Mouse (Mus musculus) hindbrain, embryonic 15.5 days (tissue): ENCODE measurements at regions not wholly inside any gene's neighbourhood (a gene's known extent, or its start where the extent isn't known, plus 50 kb on each side); places are given as distances from the start of the nearest gene placed in this dataset.

Experiments
- ATAC-seq: fragments of 200-750 bp; cut with Nextera tagmentation; 2 replicates; pipeline ENCODE4 v1.8.0; 2017; ENCODE audit warnings: low read depth, moderate number of reproducible peaks, moderate TSS enrichment; ENCODE audit not compliant: low FRiP score
- H3K27ac ChIP-seq: fragments of 300-500 bp; sonication (generic); replicated peaks from 2 replicates; pipeline ENCODE4 v1.5.1; 2015; ENCODE audit warnings: mild to moderate bottlenecking, inconsistent platforms
- H3K27me3 ChIP-seq: fragments of 300-500 bp; sonication (generic); 2 replicates; pipeline ENCODE4 v1.6.1; 2015; ENCODE audit warnings: control low read depth, inconsistent platforms
- H3K36me3 ChIP-seq: fragments of 300-500 bp; sonication (generic); 2 replicates; pipeline ENCODE4 v1.6.1; 2015; ENCODE audit warnings: control low read depth, inconsistent platforms
- H3K4me1 ChIP-seq: fragments of 300-500 bp; sonication (generic); replicated peaks from 2 replicates; pipeline ENCODE4 v1.6.1; 2015; ENCODE audit warnings: control low read depth, inconsistent platforms
- H3K4me2 ChIP-seq: fragments of 300-500 bp; sonication (generic); 2 replicates; pipeline ENCODE4 v1.6.1; 2015; ENCODE audit warnings: moderate library complexity, mild to moderate bottlenecking, inconsistent platforms
- H3K4me3 ChIP-seq: fragments of 300-500 bp; sonication (generic); 2 replicates; pipeline ENCODE4 v1.5.1; 2015; ENCODE audit warnings: mild to moderate bottlenecking, inconsistent platforms
- H3K9ac ChIP-seq: fragments of 300-500 bp; sonication (generic); 2 replicates; pipeline ENCODE4 v1.6.1; 2015; ENCODE audit warnings: inconsistent platforms
- H3K9me3 ChIP-seq: fragments of 300-500 bp; sonication (generic); 2 replicates; pipeline ENCODE4 v1.6.1; 2016; ENCODE audit warnings: control low read depth, inconsistent platforms
- WGBS: fragments of 180-500 bp; shearing (Covaris S2); methylation state at CpG from one replicate; pipeline ENCODE4 v1.1.7; 2015; 5-methylcytosine and 5-hydroxymethylcytosine counted together

DNA sequence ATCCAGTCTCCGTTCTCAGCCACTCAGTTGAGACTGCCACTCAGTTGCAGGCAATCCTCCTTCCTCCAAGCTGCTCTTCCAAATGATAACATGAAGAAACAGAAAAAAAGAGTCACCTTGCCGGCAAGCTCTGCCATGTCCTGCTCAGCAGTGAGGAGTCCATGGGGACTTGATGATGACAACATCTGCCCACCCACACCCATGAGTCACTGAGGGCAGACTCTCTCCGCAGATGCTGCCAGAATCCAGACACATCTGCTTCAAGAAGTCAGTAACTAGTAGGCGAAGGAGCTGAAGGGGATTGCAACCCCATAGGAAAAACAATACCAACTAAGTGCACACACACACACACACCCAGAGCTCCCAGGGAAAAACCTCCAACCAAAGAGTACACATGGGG is 263.9 kb upstream of the Nr4a3 start:
- Histone ChIP-seq H3K9ac (no peak overlapping the region), H3K36me3 (no peaks in the 10 kb centered on the region), H3K4me2 (no peak overlapping the region), H3K9me3 (no peaks in the 10 kb centered on the region), H3K4me3 (no peak overlapping the region), H3K27me3 (no peaks in the 10 kb centered on the region), H3K27ac (no peak overlapping the region), H3K4me1 (no peaks in the 10 kb centered on the region)
- no peak for ATAC-seq
- 85% methylated on average over 4 of the region's 4 CpGs for WGBS

DNA sequence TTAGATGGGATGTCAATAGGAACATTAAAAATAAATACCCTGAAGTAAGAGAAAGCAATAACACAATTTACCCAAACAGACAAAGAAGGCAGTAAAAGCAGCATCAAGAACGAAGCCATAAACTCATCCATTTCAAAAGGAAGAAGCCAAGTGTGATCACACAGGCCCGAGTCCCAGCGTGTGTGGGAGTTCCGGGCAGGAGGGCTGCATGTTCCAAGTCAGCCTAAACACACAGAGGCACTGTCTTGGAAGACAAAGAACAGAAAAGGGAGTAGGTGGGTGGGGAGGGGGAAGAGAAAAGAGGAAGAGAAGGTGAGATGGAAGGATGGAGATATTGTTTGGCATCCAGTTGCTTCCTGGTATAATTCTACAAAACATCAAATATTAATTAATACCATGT is 248.0 kb upstream of the Nr4a3 start:
- no peaks in the 10 kb centered on the region for H3K27me3 ChIP-seq
- H3K9ac ChIP-seq, result no peak overlapping the region
- no peaks in the 10 kb centered on the region for H3K9me3 ChIP-seq
- no peak overlapping the region for H3K4me3 ChIP-seq
- H3K4me1 ChIP-seq, result no peaks in the 10 kb centered on the region
- no peak overlapping the region for H3K27ac ChIP-seq
- no peaks in the 10 kb centered on the region for H3K36me3 ChIP-seq
- ATAC-seq, result no peak
- H3K4me2 ChIP-seq, result no peak overlapping the region
- 72% methylated on average over 4 of the region's 4 CpGs for WGBS

DNA sequence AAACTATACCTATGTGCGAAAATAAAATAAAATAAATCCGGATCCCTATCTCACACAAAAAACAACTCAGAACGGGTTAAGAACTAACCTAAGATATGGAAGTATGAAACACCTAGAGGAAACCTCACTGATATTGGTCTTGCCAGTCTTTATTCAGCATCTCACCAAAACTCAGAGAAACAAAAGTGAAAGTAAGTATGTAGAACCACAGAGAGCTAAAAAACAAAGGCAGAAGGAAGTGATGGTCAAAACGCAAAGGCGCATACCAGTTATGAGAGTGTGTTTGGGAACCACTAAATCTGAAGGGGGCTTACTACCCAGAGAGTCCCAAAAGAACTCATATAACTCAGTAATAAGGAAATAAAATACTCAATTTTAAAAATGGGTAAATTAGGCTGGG is 245.8 kb upstream of the Nr4a3 start:
- Histone ChIP-seq H3K4me2 (no peak overlapping the region), H3K9me3 (no peaks in the 10 kb centered on the region), H3K4me3 (no peak overlapping the region), H3K9ac (no peak overlapping the region), H3K4me1 (no peaks in the 10 kb centered on the region), H3K27ac (no peak overlapping the region), H3K27me3 (no peaks in the 10 kb centered on the region), H3K36me3 (no peaks in the 10 kb centered on the region)
- no peak for ATAC-seq
- WGBS, result 96% methylated on average over 5 of the region's 5 CpGs

DNA sequence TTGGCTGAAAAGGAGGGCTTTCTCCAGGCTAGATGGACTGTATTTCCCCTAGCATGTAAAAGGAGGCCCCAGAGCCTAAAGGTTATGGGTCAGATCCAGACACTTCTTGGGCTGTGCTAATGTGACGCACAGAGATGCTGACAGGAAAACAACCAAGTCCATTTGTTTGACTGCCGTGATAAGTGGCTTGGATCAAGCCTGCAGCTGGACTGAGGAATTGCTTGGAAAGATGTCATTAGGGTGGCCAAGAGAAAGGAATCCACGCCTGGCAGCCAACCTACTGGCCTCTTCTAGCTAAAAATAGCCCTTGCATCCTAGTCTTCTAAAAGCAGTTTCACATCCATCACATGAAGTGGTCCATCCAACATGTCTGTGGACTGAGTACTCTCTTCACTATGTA is 241.8 kb upstream of the Nr4a3 start:
- H3K9ac ChIP-seq, result no peak overlapping the region
- no peaks in the 10 kb centered on the region for H3K27me3 ChIP-seq
- H3K27ac ChIP-seq, result no peak overlapping the region
- no peaks in the 10 kb centered on the region for H3K9me3 ChIP-seq
- no peak overlapping the region for H3K4me2 ChIP-seq
- WGBS, result 85% methylated on average over 3 of the region's 3 CpGs
- no peaks in the 10 kb centered on the region for H3K36me3 ChIP-seq
- H3K4me3 ChIP-seq, result no peak overlapping the region
- H3K4me1 ChIP-seq, result no peaks in the 10 kb centered on the region
- ATAC-seq, result no peak

DNA sequence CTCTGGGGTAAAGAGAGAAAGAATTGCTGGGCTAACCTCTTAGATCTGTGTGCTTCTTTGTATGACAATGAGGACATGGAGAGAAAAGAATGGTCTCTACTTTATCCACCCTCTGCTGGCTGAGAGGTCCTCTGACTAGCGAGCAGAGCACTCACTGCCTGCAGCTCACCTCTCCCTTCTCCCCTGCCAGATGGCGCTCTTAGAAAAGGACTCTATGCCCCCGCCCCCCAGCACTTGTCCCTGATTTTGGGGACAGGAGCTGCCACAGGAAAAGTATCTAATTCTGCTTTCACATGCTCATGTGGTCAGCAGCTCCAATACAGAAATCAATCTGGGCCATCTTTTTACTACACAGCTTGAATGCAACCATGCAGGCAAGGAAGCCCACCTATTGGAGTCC is 237.1 kb upstream of the Nr4a3 start:
- no peaks in the 10 kb centered on the region for H3K27me3 ChIP-seq
- no peaks in the 10 kb centered on the region for H3K4me1 ChIP-seq
- WGBS, result 17% methylated on average over 3 of the region's 3 CpGs
- no peaks in the 10 kb centered on the region for H3K36me3 ChIP-seq
- H3K9me3 ChIP-seq, result no peaks in the 10 kb centered on the region
- no peak overlapping the region for H3K27ac ChIP-seq
- no peak overlapping the region for H3K9ac ChIP-seq
- H3K4me3 ChIP-seq, result no peak overlapping the region
- no peak for ATAC-seq
- no peak overlapping the region for H3K4me2 ChIP-seq

DNA sequence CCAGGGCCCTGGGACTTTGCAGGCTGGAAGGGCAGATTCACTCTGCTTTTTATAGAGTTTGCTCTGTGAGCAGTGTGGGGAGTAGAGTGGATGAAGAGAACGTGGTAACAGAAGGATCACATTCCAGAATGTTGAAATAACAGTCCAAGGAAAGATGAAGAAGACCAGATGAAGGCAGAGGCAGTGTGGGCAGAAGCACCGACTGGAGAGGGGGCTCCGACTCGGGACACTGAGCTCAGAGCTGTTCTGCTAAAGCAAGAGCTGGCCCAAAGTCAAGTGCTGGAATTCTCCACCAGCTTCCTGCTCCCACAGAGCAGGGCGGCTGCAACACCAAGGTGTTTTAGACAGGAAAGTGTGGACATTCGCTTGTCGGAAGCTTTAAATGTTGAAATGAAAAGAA is 230.9 kb upstream of the Nr4a3 start:
- 80% methylated on average over 7 of the region's 7 CpGs for WGBS
- Histone ChIP-seq H3K27me3 (no peaks in the 10 kb centered on the region), H3K9ac (no peak overlapping the region), H3K4me1 (no peaks in the 10 kb centered on the region), H3K9me3 (no peaks in the 10 kb centered on the region), H3K27ac (no peak overlapping the region), H3K4me2 (no peak overlapping the region), H3K4me3 (no peak overlapping the region), H3K36me3 (no peaks in the 10 kb centered on the region)
- no peak for ATAC-seq

DNA sequence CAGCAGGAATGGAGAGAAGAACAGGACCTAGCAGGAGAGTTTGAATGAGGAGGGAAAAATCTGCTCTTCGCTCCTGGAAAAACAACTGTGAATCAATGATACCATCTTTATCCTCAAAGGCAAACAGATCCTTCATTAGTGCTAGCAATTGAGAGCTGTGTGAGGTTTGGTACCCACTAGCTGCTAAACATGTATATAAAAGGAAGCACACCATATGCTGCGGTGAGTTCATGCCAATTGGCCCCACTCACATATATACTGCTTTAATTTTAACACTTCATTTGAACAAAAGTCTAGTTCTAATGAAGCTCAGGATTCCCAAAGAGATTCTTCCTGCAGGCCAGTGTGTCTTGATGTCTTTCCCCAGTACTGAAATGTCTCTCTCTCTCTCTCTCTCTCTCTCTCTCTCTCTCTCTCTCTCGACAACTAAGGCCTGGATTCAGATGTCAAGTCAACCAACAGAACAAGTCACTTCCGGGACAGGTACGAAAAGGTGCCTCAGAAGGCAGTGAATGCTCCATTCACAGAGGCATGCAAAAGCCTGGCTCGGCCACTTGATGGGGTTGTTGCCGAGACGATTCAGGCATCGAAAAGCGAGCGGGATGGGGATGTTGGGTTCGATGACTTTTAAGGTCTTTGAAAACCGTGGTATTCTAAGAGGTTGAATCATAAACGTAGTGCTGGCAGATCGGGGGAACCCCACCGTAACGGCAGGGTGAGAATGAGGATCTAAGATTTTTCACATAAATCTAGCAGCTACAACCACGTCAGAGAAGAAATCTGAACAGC is 226.4 kb upstream of the Nr4a3 start:
- ATAC-seq, result no peak
- H3K27ac ChIP-seq, result no peak overlapping the region
- no peak overlapping the region for H3K4me3 ChIP-seq
- H3K4me1 ChIP-seq, result no peaks in the 10 kb centered on the region
- no peak overlapping the region for H3K4me2 ChIP-seq
- H3K9ac ChIP-seq, result no peak overlapping the region
- no peaks in the 10 kb centered on the region for H3K9me3 ChIP-seq
- H3K27me3 ChIP-seq, result no peaks in the 10 kb centered on the region
- H3K36me3 ChIP-seq, result no peaks in the 10 kb centered on the region
- WGBS, result 94% methylated on average over 18 of the region's 18 CpGs

DNA sequence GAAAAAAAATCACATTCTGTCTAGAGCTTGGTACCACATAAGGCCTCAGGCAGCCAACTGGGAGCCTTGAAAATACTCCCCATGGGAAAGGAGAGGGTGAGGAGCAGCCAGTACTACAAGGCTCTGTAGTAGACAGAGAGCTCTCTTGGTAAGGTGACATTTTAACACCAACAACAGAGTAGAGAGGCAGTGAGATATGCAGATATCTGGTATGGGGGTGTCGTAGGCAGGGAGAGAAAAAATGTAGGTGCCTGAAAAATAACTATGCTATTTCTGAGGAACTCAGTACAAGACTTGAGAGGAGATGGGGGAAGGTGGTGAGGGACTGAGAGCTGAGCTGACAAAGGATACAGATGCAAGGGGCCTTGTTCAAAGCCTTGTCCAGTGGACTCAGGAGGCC is 224.4 kb upstream of the Nr4a3 start:
- ATAC-seq, result no peak
- H3K36me3 ChIP-seq, result no peaks in the 10 kb centered on the region
- no peaks in the 10 kb centered on the region for H3K4me1 ChIP-seq
- no peak overlapping the region for H3K9ac ChIP-seq
- H3K27ac ChIP-seq, result no peak overlapping the region
- H3K4me2 ChIP-seq, result no peak overlapping the region
- H3K27me3 ChIP-seq, result no peaks in the 10 kb centered on the region
- H3K9me3 ChIP-seq, result no peaks in the 10 kb centered on the region
- 89% methylated on average over 1 of the region's 1 CpGs for WGBS
- no peak overlapping the region for H3K4me3 ChIP-seq

DNA sequence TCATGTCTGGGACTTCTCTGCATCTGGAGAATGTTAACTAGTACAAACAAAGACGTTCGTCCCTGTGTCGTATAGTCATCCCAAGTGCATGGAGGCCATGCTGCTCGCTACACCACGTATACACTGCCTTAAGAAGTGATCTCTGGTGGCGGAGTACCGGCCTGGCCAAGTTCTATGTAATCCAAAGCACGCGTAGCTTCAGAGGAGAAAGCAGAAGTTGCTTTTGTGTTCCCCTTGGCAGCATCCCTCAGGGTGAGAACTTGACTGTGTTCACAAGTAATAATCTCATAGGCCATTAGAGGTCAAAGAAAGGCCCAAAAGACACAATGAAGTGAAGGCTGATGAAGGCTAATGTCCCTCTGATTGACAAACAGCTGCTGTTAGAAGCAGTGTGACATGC is 221.7 kb upstream of the Nr4a3 start:
- no peak for ATAC-seq
- Histone ChIP-seq H3K4me2 (no peak overlapping the region), H3K36me3 (no peaks in the 10 kb centered on the region), H3K4me3 (no peak overlapping the region), H3K9me3 (no peaks in the 10 kb centered on the region), H3K27me3 (no peaks in the 10 kb centered on the region), H3K9ac (no peak overlapping the region), H3K4me1 (no peaks in the 10 kb centered on the region), H3K27ac (no peak overlapping the region)
- WGBS, result 85% methylated on average over 9 of the region's 9 CpGs

DNA sequence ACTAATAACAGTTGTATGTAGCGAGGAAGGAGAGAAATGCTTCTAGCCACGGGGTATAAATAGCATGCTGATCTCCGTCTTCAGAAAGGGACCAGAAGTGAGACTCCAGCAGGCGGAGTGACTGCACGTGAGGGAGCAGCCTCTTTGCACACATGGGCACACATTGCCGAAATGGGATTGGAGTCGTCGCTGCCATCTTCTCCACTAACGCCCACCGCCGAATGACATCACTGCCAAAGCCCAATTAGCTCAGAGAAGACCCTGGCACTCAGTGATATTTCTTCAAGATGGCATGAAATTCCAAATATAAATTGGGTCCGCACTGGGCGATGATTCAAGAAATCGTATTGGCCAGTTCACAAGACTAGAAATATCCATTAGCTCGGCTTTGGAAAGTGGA is 220.9 kb upstream of the Nr4a3 start:
- Histone ChIP-seq H3K4me1 (no peaks in the 10 kb centered on the region), H3K36me3 (no peaks in the 10 kb centered on the region), H3K9ac (no peak overlapping the region), H3K4me2 (no peak overlapping the region), H3K4me3 (no peak overlapping the region), H3K9me3 (no peaks in the 10 kb centered on the region), H3K27me3 (no peaks in the 10 kb centered on the region), H3K27ac (no peak overlapping the region)
- no peak for ATAC-seq
- WGBS, result 90% methylated on average over 15 of the region's 15 CpGs

DNA sequence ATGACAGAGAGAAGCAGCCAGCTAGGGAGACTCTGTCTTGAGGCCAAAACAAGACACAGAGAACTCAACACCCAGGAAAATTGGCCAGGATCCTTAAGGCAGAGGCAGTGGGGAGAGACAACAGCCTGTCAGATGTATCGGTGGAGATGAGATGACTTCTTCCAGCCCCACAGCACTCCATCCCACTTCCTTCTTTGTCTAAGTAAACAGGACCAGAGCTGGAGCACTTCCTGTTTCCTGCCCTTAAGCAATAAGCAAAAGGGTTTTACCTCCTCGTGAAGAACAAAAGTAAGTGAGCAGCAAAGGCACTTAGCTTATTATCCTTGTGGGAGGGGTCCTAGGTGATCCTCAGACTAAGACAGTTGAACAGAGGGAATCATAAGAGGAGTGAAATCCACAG is 212.0 kb upstream of the Nr4a3 start:
- H3K4me3 ChIP-seq, result no peak overlapping the region

DNA sequence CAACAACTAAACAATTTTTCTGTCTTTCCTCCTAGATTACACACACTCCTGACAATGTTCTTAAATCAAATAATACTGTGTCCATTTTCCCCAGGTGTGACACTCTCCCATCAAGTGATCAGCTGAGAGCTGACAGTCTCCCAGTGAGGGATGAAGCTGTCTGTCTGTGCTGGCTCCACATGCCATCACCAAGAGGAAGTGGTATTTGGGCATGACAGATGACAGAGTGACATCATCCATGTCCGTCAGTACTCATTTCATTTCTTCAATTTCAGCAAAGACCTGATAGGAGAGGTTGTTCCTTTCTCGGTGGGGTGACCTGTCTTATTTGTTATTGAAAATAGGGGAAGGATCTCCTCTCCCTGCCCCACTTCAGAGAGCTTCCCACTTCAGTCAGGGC is 206.5 kb upstream of the Nr4a3 start:
- no peaks in the 10 kb centered on the region for H3K4me1 ChIP-seq
- WGBS, result 95% methylated on average over 2 of the region's 2 CpGs
- ATAC-seq, result no peak
- H3K36me3 ChIP-seq, result no peaks in the 10 kb centered on the region
- H3K9ac ChIP-seq, result no peak overlapping the region
- H3K27ac ChIP-seq, result no peak overlapping the region
- H3K4me3 ChIP-seq, result no peak overlapping the region
- no peaks in the 10 kb centered on the region for H3K9me3 ChIP-seq
- H3K27me3 ChIP-seq, result no peaks in the 10 kb centered on the region
- no peak overlapping the region for H3K4me2 ChIP-seq

More for the DNA sequence above, 212.0 kb upstream of the Nr4a3 start:
- H3K27me3 ChIP-seq, result no peaks in the 10 kb centered on the region
- H3K36me3 ChIP-seq, result no peaks in the 10 kb centered on the region
- no peak overlapping the region for H3K4me2 ChIP-seq
- ATAC-seq, result no peak
- 76% methylated on average over 2 of the region's 2 CpGs for WGBS
- H3K9me3 ChIP-seq, result no peaks in the 10 kb centered on the region
- no peak overlapping the region for H3K27ac ChIP-seq
- H3K4me1 ChIP-seq, result no peaks in the 10 kb centered on the region
- no peak overlapping the region for H3K9ac ChIP-seq

DNA sequence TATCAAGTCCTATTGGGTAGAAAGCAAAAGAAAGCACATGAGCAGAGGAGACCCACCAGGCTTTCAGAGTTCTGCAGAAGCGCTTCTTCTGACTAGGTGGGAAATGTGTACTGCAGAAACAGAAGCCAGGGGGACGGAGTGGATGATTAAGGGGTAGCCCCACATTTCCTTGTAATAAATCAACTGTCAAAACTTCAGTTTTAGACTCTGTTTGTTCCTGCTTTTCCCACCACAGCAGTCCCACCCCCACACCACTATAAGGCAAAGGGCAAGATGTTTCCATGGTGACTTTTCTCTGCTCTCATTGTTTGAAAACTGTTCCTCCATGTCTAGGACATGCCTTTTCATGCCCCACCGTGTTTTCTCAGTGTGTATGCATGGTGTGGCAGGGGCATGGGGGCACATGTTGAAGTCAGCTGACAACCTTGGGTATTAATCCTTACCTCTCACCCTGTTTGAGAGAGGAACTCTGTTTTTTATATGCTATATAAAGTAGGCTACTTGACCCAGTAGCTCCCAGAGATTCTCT is 202.8 kb upstream of the Nr4a3 start:
- no peaks in the 10 kb centered on the region for H3K9me3 ChIP-seq
- H3K36me3 ChIP-seq, result no peaks in the 10 kb centered on the region
- no peaks in the 10 kb centered on the region for H3K27me3 ChIP-seq
- no peak overlapping the region for H3K27ac ChIP-seq
- no peak overlapping the region for H3K4me2 ChIP-seq
- 44% methylated on average over 3 of the region's 3 CpGs for WGBS
- no peak for ATAC-seq
- H3K4me1 ChIP-seq, result peaks cover 10% of the 10 kb centered on the region
- no peak overlapping the region for H3K4me3 ChIP-seq
- H3K9ac ChIP-seq, result no peak overlapping the region
